Mouse (Mus musculus) central nervous system, embryonic 11.5 days (tissue): ENCODE data around the gene Agap3. TPM values are rescaled to one million over a fixed set of nuclear protein-coding genes. Genes with fewer than 3 reads are reported as not detected.

Experiments used
- polyA plus RNA-seq: library from polyadenylated mRNA; depleted of rRNA; stranded (reverse); fragments of >200 nt; gene quantifications from 2 replicates; pipeline ENCODE4 v1.2.3, GENCODE M21; 2012; rRNA removed

Agap3 gene
- 123 and 155 TPM in 2 replicates for polyA plus RNA-seq

GRCm38 (mm10) chr5:24452030-24452690 is at the start of gene Agap3:
Gene Agap3 (plus strand): TSS chr5:24452177.

GRCm38 (mm10) chr5:24413042-24413693 is 38.8 kb upstream of the Agap3 start, which contains the start of gene Asic3:
Gene Asic3 (plus strand): TSS chr5:24413392.

DNA sequence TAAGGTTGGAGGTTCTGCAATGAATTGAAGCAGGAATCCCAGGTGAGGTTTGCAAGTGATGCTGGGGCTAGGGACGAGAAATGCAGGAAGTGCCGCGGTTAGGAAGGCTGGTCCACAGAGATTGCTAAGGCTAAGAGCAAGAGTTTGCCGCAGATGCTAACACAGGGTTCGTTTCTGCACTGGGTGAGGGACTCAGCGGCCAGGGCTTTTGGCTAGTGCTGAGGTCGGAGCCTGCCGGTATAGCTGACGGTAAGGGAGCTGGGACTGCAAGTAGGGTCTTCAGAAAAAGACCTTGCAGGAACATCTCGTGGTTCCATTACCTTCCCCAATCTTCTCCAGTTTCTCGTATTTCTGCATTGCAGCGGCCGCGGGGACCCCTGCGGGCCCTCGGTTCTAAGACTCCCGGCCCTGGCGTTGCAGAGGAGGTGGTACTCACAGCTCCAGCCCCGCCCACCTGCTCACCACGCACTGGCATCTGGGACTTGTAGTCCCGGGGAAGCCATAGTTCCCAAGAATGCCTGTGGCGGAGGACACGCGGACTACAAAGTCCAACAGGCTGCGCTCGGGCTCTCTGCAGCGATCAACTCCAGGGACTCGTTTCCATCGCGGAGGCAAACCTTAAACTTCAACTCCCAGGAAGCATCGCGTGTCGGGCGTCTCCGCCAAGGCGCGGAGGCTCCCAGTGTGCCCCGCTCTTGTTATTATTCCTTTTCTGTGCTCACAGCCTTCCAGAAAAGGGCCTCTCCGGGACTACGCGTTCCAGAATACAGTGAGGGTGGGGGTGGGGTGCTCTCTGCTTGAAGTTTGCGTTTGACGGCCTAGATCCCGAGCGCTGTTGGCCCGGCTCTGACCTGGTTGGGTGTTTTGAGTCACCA is 28.6 kb upstream of the Agap3 start, which contains the start of the genes Cdk5 and Slc4a2:
Gene Cdk5 (minus strand): TSS at position 402 of the 875 bp plus-strand sequence.
Gene Slc4a2 (plus strand): TSS at position 709 of the 875 bp plus-strand sequence.

GRCm38 (mm10) chr5:24444746-24445427 is 7.1 kb upstream of the Agap3 start, which contains the start of gene Fastk:
Gene Fastk (minus strand): TSS chr5:24445287.

GRCm38 (mm10) chr5:24447624-24448298 is 4.2 kb upstream of the Agap3 start, which contains the start of gene Tmub1:
Gene Tmub1 (minus strand): TSS chr5:24447854.

GRCm38 (mm10) chr5:24526889-24527230 is 74.9 kb downstream of the Agap3 start, which contains the start of gene Gbx1:
Gene Gbx1 (minus strand): TSS chr5:24527202.

GRCm38 (mm10) chr5:24540387-24541143 is 88.6 kb downstream of the Agap3 start, which contains the start of gene Asb10:
Gene Asb10 (minus strand): TSS chr5:24540978.

Other genes starting within 250 kb of the Agap3 start
- gene Kcnh2, start 100.6 kb upstream of the Agap3 start, polyA plus RNA-seq = 24.6 and 31.4 TPM in 2 replicates
- 6.3 and 7.0 TPM in 2 replicates for gene Nos3, start 87.4 kb upstream of the Agap3 start, polyA plus RNA-seq
- gene Atg9b, start 60.0 kb upstream of the Agap3 start, polyA plus RNA-seq = 0.38 and 0.76 TPM in 2 replicates
- 38.0 and 40.4 TPM in 2 replicates for gene Abcb8, start 58.5 kb upstream of the Agap3 start, polyA plus RNA-seq
- gene Asic3, start 38.8 kb upstream of the Agap3 start, polyA plus RNA-seq = 0.61 and 2.1 TPM in 2 replicates
- 80.4 and 94.6 TPM in 2 replicates for gene Cdk5, start 28.6 kb upstream of the Agap3 start, polyA plus RNA-seq
- 42.8 and 52.9 TPM in 2 replicates for gene Slc4a2, start 28.3 kb upstream of the Agap3 start, polyA plus RNA-seq
- gene Fastk, start 6.9 kb upstream of the Agap3 start, polyA plus RNA-seq = 105 and 166 TPM in 2 replicates
- 20.9 and 24.5 TPM in 2 replicates for gene Tmub1, start 4.3 kb upstream of the Agap3 start, polyA plus RNA-seq
- gene Gbx1, start 75.0 kb downstream of the Agap3 start, polyA plus RNA-seq = 0.43 and 0.80 TPM in 2 replicates
- gene Asb10, start 88.8 kb downstream of the Agap3 start, polyA plus RNA-seq = 0.36 and 0.98 TPM in 2 replicates
- 0.14 and 0.21 TPM in 2 replicates for gene 4931409K22Rik, start 104.6 kb downstream of the Agap3 start, polyA plus RNA-seq
- gene Abcf2, start 125.3 kb downstream of the Agap3 start, polyA plus RNA-seq = 92.7 and 95.7 TPM in 2 replicates
- 20.2 and 22.1 TPM in 2 replicates for gene Chpf2, start 134.6 kb downstream of the Agap3 start, polyA plus RNA-seq
- 71.6 and 79.7 TPM in 2 replicates for gene Smarcd3, start 172.2 kb downstream of the Agap3 start, polyA plus RNA-seq
- gene Nub1, start 233.4 kb downstream of the Agap3 start, polyA plus RNA-seq = 35.8 and 38.3 TPM in 2 replicates